Mouse (Mus musculus) forebrain, embryonic 14.5 days (tissue): ENCODE measurements at regions not wholly inside any gene's neighbourhood (a gene's known extent, or its start where the extent isn't known, plus 50 kb on each side); places are given as distances from the start of the nearest gene placed in this dataset.

ENCODE experiments used
- ATAC-seq: fragments of 200-750 bp; cut with Nextera tagmentation; 2 replicates; pipeline ENCODE4 v1.8.0; 2017; ENCODE audit warnings: mild to moderate bottlenecking, moderate library complexity
- DNase-seq: peaks from one replicate; pipeline ENCODE4 v3.0.0-alpha.2; 2015; ENCODE audit warnings: low spot score
- H3K27ac ChIP-seq: fragments of 300-500 bp; sonication (generic); 2 replicates; pipeline ENCODE4 v1.5.1; 2014; ENCODE audit warnings: low read depth, mild to moderate bottlenecking, control low read depth, low read length, moderate library complexity
- H3K27me3 ChIP-seq: fragments of 300-500 bp; sonication (generic); replicated peaks from 2 replicates; pipeline ENCODE4 v1.6.1; 2014; ENCODE audit warnings: low read length, control low read depth, mixed read lengths; ENCODE audit not compliant: control insufficient read depth, insufficient read depth
- H3K36me3 ChIP-seq: fragments of 300-500 bp; sonication (generic); 2 replicates; pipeline ENCODE4 v1.6.1; 2014; ENCODE audit warnings: low read length, control low read depth; ENCODE audit not compliant: control insufficient read depth, insufficient read depth
- H3K4me1 ChIP-seq: fragments of 300-500 bp; sonication (generic); 2 replicates; pipeline ENCODE4 v1.6.1; 2014; ENCODE audit warnings: antibody characterized with exemption, low read length, control low read depth; ENCODE audit not compliant: control insufficient read depth, insufficient read depth
- H3K4me2 ChIP-seq: fragments of 300-500 bp; sonication (generic); 2 replicates; pipeline ENCODE4 v1.6.1; 2014; ENCODE audit warnings: mild to moderate bottlenecking, control low read depth, low read length
- H3K4me3 ChIP-seq: fragments of 300-500 bp; sonication (generic); 2 replicates; pipeline ENCODE4 v1.5.1; 2014; ENCODE audit warnings: low read depth, low read length, control low read depth
- H3K9ac ChIP-seq: fragments of 300-500 bp; sonication (generic); 2 replicates; pipeline ENCODE4 v1.6.1; 2014; ENCODE audit warnings: mild to moderate bottlenecking, low read length, control low read depth, moderate library complexity
- H3K9me3 ChIP-seq: fragments of 300-500 bp; sonication (generic); replicated peaks from 2 replicates; pipeline ENCODE4 v1.6.1; 2016; ENCODE audit warnings: low read length, control low read depth, mixed read lengths; ENCODE audit not compliant: control insufficient read depth
- WGBS: fragments of 180-500 bp; shearing (Covaris S2); extraction: QIAGEN DNeasy Blood & Tissue Kit; methylation state at CpG from one replicate; pipeline ENCODE4 v1.1.7; 2014; 5-methylcytosine and 5-hydroxymethylcytosine counted together

- 71% methylated on average over 6 of the region's 6 CpGs for WGBS
- H3K4me2 ChIP-seq = no peak overlapping the region
- no peak overlapping the region for H3K27ac ChIP-seq
- no peak overlapping the region for H3K4me3 ChIP-seq
- no peak overlapping the region for H3K9ac ChIP-seq
- DNase-seq = no peak
- H3K9me3 ChIP-seq = no peaks in the 10 kb centered on the region
- H3K4me1 ChIP-seq = no peaks in the 10 kb centered on the region
- H3K27me3 ChIP-seq = no peaks in the 10 kb centered on the region
- ATAC-seq = no peak
- no peaks in the 10 kb centered on the region for H3K36me3 ChIP-seq
Observed at GRCm38 (mm10) chr14:78438064-78438677, 98.4 kb downstream of the Akap11 start.

- ATAC-seq = no peak
- Histone ChIP-seq H3K36me3 (no peaks in the 10 kb centered on the region), H3K9ac (no peak overlapping the region), H3K4me2 (no peak overlapping the region), H3K27me3 (no peaks in the 10 kb centered on the region), H3K27ac (no peak overlapping the region), H3K4me1 (no peaks in the 10 kb centered on the region), H3K4me3 (no peak overlapping the region), H3K9me3 (no peaks in the 10 kb centered on the region)
- 94% methylated on average over 4 of the region's 4 CpGs for WGBS
- DNase-seq = no peak
Observed at GRCm38 (mm10) chr14:78436586-78436985, 100.0 kb downstream of the Akap11 start.

DNA sequence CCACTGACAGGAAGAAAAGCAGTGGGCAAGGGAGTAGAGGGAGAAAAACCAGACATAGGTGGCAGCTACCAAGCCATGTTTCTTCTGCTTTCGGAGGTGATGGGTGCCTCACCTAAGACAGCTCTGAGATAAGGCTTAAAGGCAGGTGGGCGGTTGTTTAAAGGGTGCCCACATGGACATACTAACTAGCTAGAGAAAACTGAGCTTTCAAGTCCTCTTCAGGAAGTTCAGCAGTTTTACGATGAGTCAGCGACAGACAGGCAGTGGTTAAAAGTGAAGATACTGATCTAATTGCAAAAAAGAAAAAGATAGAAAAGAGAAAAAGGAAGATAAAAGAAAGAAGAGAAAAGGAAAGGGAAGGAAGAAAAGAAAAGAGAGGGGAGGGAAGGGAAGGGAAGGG is 100.6 kb downstream of the Akap11 start:
- no peak for ATAC-seq
- Histone ChIP-seq H3K4me2 (no peak overlapping the region), H3K36me3 (no peaks in the 10 kb centered on the region), H3K4me1 (no peaks in the 10 kb centered on the region), H3K4me3 (no peak overlapping the region), H3K9ac (no peak overlapping the region), H3K27me3 (no peaks in the 10 kb centered on the region), H3K9me3 (no peaks in the 10 kb centered on the region), H3K27ac (no peak overlapping the region)
- WGBS = 99% methylated on average over 4 of the region's 4 CpGs
- DNase-seq = no peak

DNA sequence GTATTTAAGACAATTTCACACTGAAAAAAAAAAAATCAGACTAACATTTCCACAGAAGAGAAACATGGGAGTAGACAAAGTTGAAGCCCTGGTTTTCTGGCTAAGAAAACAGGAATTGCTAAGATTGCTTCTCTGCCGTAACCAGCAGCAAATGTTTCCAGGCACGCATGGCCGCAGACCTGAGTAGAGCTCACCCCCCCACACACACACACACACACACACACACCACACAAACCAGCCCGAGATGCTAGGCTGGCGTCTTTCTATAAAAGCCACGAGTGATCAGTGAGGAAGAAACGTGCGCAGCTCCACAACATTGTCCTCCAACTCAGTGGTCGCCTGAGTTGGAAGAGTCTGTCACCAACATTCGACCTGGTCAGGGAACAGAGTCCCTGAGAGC is 101.0 kb downstream of the Akap11 start:
- H3K36me3 ChIP-seq = no peaks in the 10 kb centered on the region
- no peaks in the 10 kb centered on the region for H3K9me3 ChIP-seq
- no peak overlapping the region for H3K4me2 ChIP-seq
- H3K27ac ChIP-seq = no peak overlapping the region
- no peak for DNase-seq
- no peak overlapping the region for H3K9ac ChIP-seq
- ATAC-seq = no peak
- no peaks in the 10 kb centered on the region for H3K4me1 ChIP-seq
- no peak overlapping the region for H3K4me3 ChIP-seq
- H3K27me3 ChIP-seq = no peaks in the 10 kb centered on the region
- WGBS = 93% methylated on average over 10 of the region's 10 CpGs

DNA sequence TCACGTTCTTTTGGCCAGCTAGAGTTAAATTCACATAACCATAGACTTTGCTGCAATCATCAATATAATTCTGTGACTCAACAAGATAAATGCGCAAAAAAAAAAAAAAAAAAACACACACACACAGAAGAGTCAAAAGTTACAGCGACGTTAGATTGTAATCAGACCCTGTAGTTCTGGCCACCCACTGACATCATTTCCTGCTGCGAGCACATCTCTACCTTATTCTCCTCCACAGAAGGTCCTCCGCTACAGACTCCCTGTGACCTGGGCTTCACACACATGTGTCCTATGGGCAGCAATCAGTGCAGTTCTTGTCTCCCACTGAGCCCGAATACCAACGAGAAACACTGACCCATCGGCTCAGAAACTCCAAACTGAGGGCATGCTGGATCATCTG is 101.9 kb downstream of the Akap11 start:
- Histone ChIP-seq H3K4me3 (no peak overlapping the region), H3K9ac (no peak overlapping the region), H3K4me2 (no peak overlapping the region), H3K36me3 (no peaks in the 10 kb centered on the region), H3K27me3 (no peaks in the 10 kb centered on the region), H3K4me1 (no peaks in the 10 kb centered on the region), H3K27ac (no peak overlapping the region), H3K9me3 (no peaks in the 10 kb centered on the region)
- DNase-seq (no peak), ATAC-seq (no peak)
- WGBS = 91% methylated on average over 9 of the region's 9 CpGs

GRCm38 (mm10) chr14:78434126-78434525 is 102.5 kb downstream of the Akap11 start:
- no peaks in the 10 kb centered on the region for H3K9me3 ChIP-seq
- H3K4me1 ChIP-seq = no peaks in the 10 kb centered on the region
- no peak for DNase-seq
- no peak overlapping the region for H3K27ac ChIP-seq
- H3K4me2 ChIP-seq = no peak overlapping the region
- no peaks in the 10 kb centered on the region for H3K27me3 ChIP-seq
- H3K36me3 ChIP-seq = no peaks in the 10 kb centered on the region
- no peak overlapping the region for H3K4me3 ChIP-seq
- no peak overlapping the region for H3K9ac ChIP-seq
- 94% methylated on average over 4 of the region's 4 CpGs for WGBS
- ATAC-seq = no peak

- no peak overlapping the region for H3K4me3 ChIP-seq
- H3K4me1 ChIP-seq = no peaks in the 10 kb centered on the region
- DNase-seq (no peak), ATAC-seq (no peak)
- H3K9ac ChIP-seq = no peak overlapping the region
- no peak overlapping the region for H3K27ac ChIP-seq
- H3K27me3 ChIP-seq = no peaks in the 10 kb centered on the region
- H3K9me3 ChIP-seq = no peaks in the 10 kb centered on the region
- 52% methylated on average over 4 of the region's 4 CpGs for WGBS
- H3K4me2 ChIP-seq = no peak overlapping the region
- no peaks in the 10 kb centered on the region for H3K36me3 ChIP-seq
Observed at GRCm38 (mm10) chr14:78432471-78432870, 104.1 kb downstream of the Akap11 start.

GRCm38 (mm10) chr14:78431931-78432330 is 104.7 kb downstream of the Akap11 start:
- no peaks in the 10 kb centered on the region for H3K9me3 ChIP-seq
- no peaks in the 10 kb centered on the region for H3K36me3 ChIP-seq
- no peak overlapping the region for H3K9ac ChIP-seq
- H3K4me1 ChIP-seq = no peaks in the 10 kb centered on the region
- no peaks in the 10 kb centered on the region for H3K27me3 ChIP-seq
- no peak overlapping the region for H3K4me2 ChIP-seq
- ATAC-seq (no peak), DNase-seq (no peak)
- no peak overlapping the region for H3K4me3 ChIP-seq
- WGBS = 84% methylated on average over 5 of the region's 5 CpGs
- H3K27ac ChIP-seq = no peak overlapping the region

DNA sequence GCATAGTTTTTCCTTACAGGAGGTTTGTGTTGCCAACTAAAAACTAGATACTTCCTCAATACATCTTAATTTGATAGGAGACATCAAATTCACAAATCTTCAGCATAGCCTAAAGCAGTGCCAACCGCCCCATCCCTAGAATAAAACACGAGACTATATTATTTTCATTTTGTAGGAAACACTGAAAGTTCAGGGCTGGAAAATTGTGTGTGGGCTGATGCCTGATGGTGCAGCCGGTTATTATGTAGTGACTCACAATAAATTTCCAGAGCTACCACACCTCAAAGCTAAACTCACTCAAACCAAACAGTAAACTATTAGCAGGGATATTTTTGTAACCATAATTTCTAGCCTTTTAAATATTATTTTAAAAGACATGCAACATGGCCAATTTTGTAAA is 105.2 kb downstream of the Akap11 start:
- no peak for DNase-seq
- no peak overlapping the region for H3K4me3 ChIP-seq
- ATAC-seq = no peak
- no peaks in the 10 kb centered on the region for H3K36me3 ChIP-seq
- H3K9ac ChIP-seq = no peak overlapping the region
- no peaks in the 10 kb centered on the region for H3K9me3 ChIP-seq
- H3K4me1 ChIP-seq = no peaks in the 10 kb centered on the region
- no peak overlapping the region for H3K4me2 ChIP-seq
- H3K27me3 ChIP-seq = no peaks in the 10 kb centered on the region
- no peak overlapping the region for H3K27ac ChIP-seq
- whole genome bisulfite sequencing = 98% methylated on average over 3 of the region's 3 CpGs
